Mouse (Mus musculus) fat pad, adult 2 months (tissue): ENCODE data around the gene Gm12355.

ENCODE experiments used
- DNase-seq: peaks from one replicate; pipeline ENCODE4 v3.0.0-alpha.2; 2011; ENCODE audit warnings: low read depth, low spot score; ENCODE audit errors: extremely low read depth

The Gm12355 gene

GRCm38 (mm10) chr11:98582551-98583264 lies 42.8 kb downstream of the Gm12355 start:
- DNase-seq: no peak

- no peak for DNase-seq
Observed at GRCm38 (mm10) chr11:98582030-98582388, 43.5 kb downstream of the Gm12355 start.

GRCm38 (mm10) chr11:98581286-98582029 lies 44.0 kb downstream of the Gm12355 start:
- no peak for DNase-seq

- no peak for DNase-seq
Observed at GRCm38 (mm10) chr11:98580301-98581121, 45.0 kb downstream of the Gm12355 start.

GRCm38 (mm10) chr11:98577776-98578175 lies 47.7 kb downstream of the Gm12355 start:
- DNase-seq: no peak
